In the genomic region with DNA sequence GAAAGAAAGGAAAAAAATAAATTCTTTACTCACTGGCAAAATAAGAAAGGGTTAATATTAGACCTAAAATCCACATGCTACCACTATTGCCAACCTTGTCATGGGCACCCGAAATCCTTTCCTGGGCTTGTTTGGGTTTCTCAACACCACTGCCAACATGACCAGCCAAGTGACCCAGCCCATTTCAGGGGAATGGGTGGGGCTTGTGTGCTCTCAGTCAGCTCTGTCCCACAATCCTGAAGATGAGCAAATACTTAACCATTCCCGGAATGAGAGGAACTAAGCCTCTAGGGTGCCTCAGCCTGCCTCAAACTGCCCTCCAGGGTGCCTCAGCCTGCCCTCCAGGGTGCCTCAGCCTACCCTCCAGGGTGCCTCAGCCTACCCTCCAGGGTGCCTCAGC, we compare ENCODE assay signal across 22 mouse cellular contexts.
A peak's percentile ranks its signal among the peaks of the same experiment; 100 is the strongest.
DNase-seq lines count a peak whose midpoint lies in the region; ATAC-seq and TF ChIP-seq lines count a peak whose summit lies in the region.
"Had no signal": no experiment of that assay in that cellular context is flagged by ENCODE, and none has a peak within 500 bp of the region (broad histone marks: within the 10 kb centered on the region; RNA-seq: fewer than 3 reads in every experiment).

No protein-coding gene starts in this region.

- peak; percentile 54 for DNase-seq in gastrocnemius, adult 2 months
- no peak for DNase-seq in gastrocnemius, postnatal 10 days
- DNase-seq in lung, adult 18-20 months, result peak; percentile 50
- DNase-seq in lung, adult 2 months, result no peak
- no peak for DNase-seq in Patski (ENCODE audit: low read depth, low spot score)
- no peak for DNase-seq in layer of hippocampus, adult 11-12 months (ENCODE audit: low spot score)
- DNase-seq in urinary bladder, adult 2 months (ENCODE audit: low spot score), result no peak
- DNase-seq: B cell, adult 2 months; cerebellum, adult 18-20 months; cerebellum, postnatal 36 days; layer of hippocampus, postnatal 36 days; right cerebral cortex, postnatal 14 days; thymus, postnatal 4 days had no signal

- ATAC-seq in Patski, result peak; percentile 73
- peak; percentile 84 for ATAC-seq in megakaryocyte, adult 5-6 weeks (ENCODE audit: poor library complexity, severe bottlenecking)
- ATAC-seq: intestine, embryonic 15.5 days; midbrain, embryonic 15.5 days had no signal

- no peak overlapping the region for H3K27ac ChIP-seq in gastrocnemius, adult 2 months
- H3K27ac ChIP-seq: heart, embryonic 13.5 days; hindbrain, embryonic 13.5 days; intestine, embryonic 15.5 days; kidney, embryonic 15.5 days; limb, embryonic 13.5 days; midbrain, embryonic 15.5 days had no signal

- intact Hi-C loops in gastrocnemius, adult 2 months (cut with DNase I), result no loop called here

- in situ Hi-C loops in Patski (cut with MboI; ENCODE audit: low pct_unique_long_range_greater_than_20kb), result no loop called here

- TF ChIP-seq CTCF in gastrocnemius, adult 2 months (IDR thresholded peaks at IDR 0.05), result no peak
- no peak for TF ChIP-seq CTCF in lung, adult 2 months (IDR thresholded peaks at IDR 0.05; ENCODE audit: insufficient read depth, low read length)
- no peak for TF ChIP-seq CTCF in Patski (IDR thresholded peaks at IDR 0.05)

- H3K4me3 ChIP-seq in gastrocnemius, adult 2 months, result no peak overlapping the region
- no peak overlapping the region for H3K4me3 ChIP-seq in lung, adult 2 months (replicated peaks; ENCODE audit: extremely low read depth, low read depth, low read length)
- H3K4me3 ChIP-seq: heart, embryonic 13.5 days; hindbrain, embryonic 13.5 days; intestine, embryonic 15.5 days; kidney, embryonic 15.5 days; limb, embryonic 13.5 days; megakaryocyte, embryonic 14.5 days; midbrain, embryonic 15.5 days; neural tube, embryonic 15.5 days had no signal

- H3K27me3 ChIP-seq in Patski, result no peaks in the 10 kb centered on the region
- H3K27me3 ChIP-seq: heart, embryonic 13.5 days; hindbrain, embryonic 13.5 days; intestine, embryonic 15.5 days; kidney, embryonic 15.5 days; limb, embryonic 13.5 days; midbrain, embryonic 15.5 days; neural tube, embryonic 15.5 days had no signal

- 16% methylated on average over 2 of the region's 2 CpGs for WGBS in lung, adult 2 months

- TF ChIP-seq POLR2A in lung, adult 2 months (IDR thresholded peaks at IDR 0.05; ENCODE audit: borderline replicate concordance, extremely low read depth, low read depth, low read length), result no peak

- CTCF ChIA-PET in Patski (lab: Charles Lee), result no interaction called here

- H3K4me1 ChIP-seq in lung, adult 2 months (ENCODE audit: control insufficient read depth, insufficient read depth, low read length), result peaks cover 4% of the 10 kb centered on the region
- H3K4me1 ChIP-seq: intestine, embryonic 15.5 days; kidney, embryonic 15.5 days; limb, embryonic 13.5 days; midbrain, embryonic 15.5 days had no signal

- POLR2A ChIA-PET in Patski (lab: Charles Lee), result no interaction called here

Comparison
In these comparisons a context has a peak if more than half of its experiments do, and no peak if none do; other contexts are left out.
1. DNase-seq: peak in gastrocnemius, adult 2 months (single experiment) and lung, adult 18-20 months (2 of 2); none in gastrocnemius, postnatal 10 days (single experiment), lung, adult 2 months (single experiment), Patski (single experiment), layer of hippocampus, adult 11-12 months (single experiment) and urinary bladder, adult 2 months (single experiment).